Mouse (Mus musculus): ENCODE data around the gene Ybx2.

Gene Ybx2

GRCm38 (mm10) chr11:69964650-69965270 is 29.2 kb downstream of the Ybx2 start, which contains the start of gene Cldn7:
Gene Cldn7, plus strand, starts transcription at chr11:69964779.
- DNase-seq (ENCODE audit: low spot score in 2 of 2): no peak

GRCm38 (mm10) chr11:69965271-69966005 is 29.8 kb downstream of the Ybx2 start:
- DNase-seq (ENCODE audit: low spot score in 2 of 2): no peak

- DNase-seq (ENCODE audit: low spot score in 2 of 2): no peak
Measured at GRCm38 (mm10) chr11:69966006-69966859, 30.6 kb downstream of the Ybx2 start.

- no peak for DNase-seq (ENCODE audit: low spot score in 2 of 2)
Measured at GRCm38 (mm10) chr11:69966860-69967517, 31.4 kb downstream of the Ybx2 start.

- no peak for DNase-seq (ENCODE audit: low spot score in 2 of 2)
Measured at GRCm38 (mm10) chr11:69968793-69969192, 33.2 kb downstream of the Ybx2 start.

GRCm38 (mm10) chr11:69970222-69970621 is 34.6 kb downstream of the Ybx2 start:
- no peak for DNase-seq (ENCODE audit: low spot score in 2 of 2)

GRCm38 (mm10) chr11:69970775-69971174 is 35.2 kb downstream of the Ybx2 start:
- no peak for DNase-seq (ENCODE audit: low spot score in 2 of 2)

- DNase-seq (ENCODE audit: low spot score in 2 of 2): no peak
Measured at GRCm38 (mm10) chr11:69974907-69975306, 39.3 kb downstream of the Ybx2 start.

- DNase-seq (ENCODE audit: low spot score in 2 of 2): no peak
Measured at GRCm38 (mm10) chr11:69976271-69976670, 40.7 kb downstream of the Ybx2 start.

- DNase-seq (ENCODE audit: low spot score in 2 of 2): no peak
Measured at GRCm38 (mm10) chr11:69979827-69980195, 44.2 kb downstream of the Ybx2 start.

GRCm38 (mm10) chr11:69980196-69981140 is 44.9 kb downstream of the Ybx2 start:
- peak; percentile 98 for DNase-seq (ENCODE audit: low spot score in 2 of 2)

GRCm38 (mm10) chr11:69981141-69981762 is 45.7 kb downstream of the Ybx2 start, which contains the start of gene Ctdnep1:
Gene Ctdnep1, plus strand, starts transcription at chr11:69981156.
- DNase-seq (ENCODE audit: low spot score in 2 of 2): peak in 1 of 2 experiments; percentile 51

- DNase-seq (ENCODE audit: low spot score in 2 of 2): no peak
Measured at GRCm38 (mm10) chr11:69982225-69982624, 46.6 kb downstream of the Ybx2 start, which contains the start of gene Elp5. Gene Elp5, minus strand, starts transcription at chr11:69982517.

GRCm38 (mm10) chr11:69982877-69983276 is 47.3 kb downstream of the Ybx2 start:
- no peak for DNase-seq (ENCODE audit: low spot score in 2 of 2)

- peak in 1 of 2 experiments; percentile 21 for DNase-seq (ENCODE audit: low spot score in 2 of 2)
Measured at GRCm38 (mm10) chr11:69983377-69983776, 47.8 kb downstream of the Ybx2 start.

- peak in 1 of 2 experiments; percentile 25 for DNase-seq (ENCODE audit: low spot score in 2 of 2)
Measured at GRCm38 (mm10) chr11:69984431-69984830, 48.8 kb downstream of the Ybx2 start.

GRCm38 (mm10) chr11:69989949-69990348 is 54.4 kb downstream of the Ybx2 start:
- DNase-seq (ENCODE audit: low spot score in 2 of 2): no peak
